ENCODE assay signal across 27 mouse cellular contexts in the genomic region with DNA sequence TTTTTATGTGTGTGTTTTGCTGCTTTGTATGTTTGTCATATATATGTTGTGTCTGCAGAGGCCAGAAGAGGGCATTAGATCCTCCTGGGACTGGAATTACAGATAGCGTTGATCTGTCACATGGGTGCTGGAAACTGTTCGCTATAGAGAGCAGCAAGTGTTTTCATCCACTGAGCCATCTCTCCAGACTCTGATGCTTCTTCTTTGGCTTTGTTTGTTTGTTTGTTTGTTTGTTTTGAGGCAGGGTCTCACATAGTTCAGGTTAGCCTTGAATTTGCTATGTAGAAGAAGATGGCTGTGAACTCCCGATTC. TPM values are rescaled to one million over a fixed set of nuclear protein-coding genes. Genes with fewer than 3 reads are reported as not detected.
DNase-seq lines count a peak whose midpoint lies in the region; ATAC-seq and TF ChIP-seq lines count a peak whose summit lies in the region.
"Had no signal": no experiment of that assay in that cellular context is flagged by ENCODE, and none has a peak within 500 bp of the region (broad histone marks: within the 10 kb centered on the region; RNA-seq: fewer than 3 reads in every experiment).

No protein-coding gene starts in this region.

- no peak overlapping the region for H3K4me2 ChIP-seq in kidney, embryonic 15.5 days
- H3K4me2 ChIP-seq in intestine, embryonic 16.5 days (ENCODE audit: low read depth, low read length): no peak overlapping the region
- H3K4me2 ChIP-seq: forebrain, embryonic 13.5 days; hindbrain, embryonic 12.5 days; hindbrain, embryonic 15.5 days had no signal

- ATAC-seq in kidney, embryonic 15.5 days (replicated peaks; ENCODE audit: low FRiP score): peak; percentile 37; the same call in 1 of the 2 replicates
- ATAC-seq in intestine, embryonic 16.5 days: peak; percentile 50
- ATAC-seq: forebrain, embryonic 13.5 days; forebrain, embryonic 16.5 days had no signal

- H3K4me1 ChIP-seq in kidney, embryonic 15.5 days: peaks cover 3% of the 10 kb centered on the region; the same call in 1 of the 2 replicates
- peaks cover 5% of the 10 kb centered on the region; the same call in 1 of the 2 replicates for H3K4me1 ChIP-seq in intestine, embryonic 16.5 days (ENCODE audit: control insufficient read depth, insufficient read depth, low read length)
- H3K4me1 ChIP-seq: forebrain, embryonic 10.5 days; forebrain, embryonic 13.5 days; heart, embryonic 10.5 days; hindbrain, embryonic 12.5 days; hindbrain, embryonic 15.5 days had no signal

- H3K27ac ChIP-seq in kidney, embryonic 15.5 days: peak overlapping the region; percentile 66
- no peak overlapping the region for H3K27ac ChIP-seq in layer of hippocampus, adult 2 months
- H3K27ac ChIP-seq in intestine, embryonic 16.5 days (ENCODE audit: low read length): no peak overlapping the region
- H3K27ac ChIP-seq: forebrain, embryonic 10.5 days; forebrain, embryonic 13.5 days; heart, adult 2 months; heart, embryonic 10.5 days; hindbrain, embryonic 12.5 days; hindbrain, embryonic 15.5 days had no signal

- H3K27me3 ChIP-seq in kidney, embryonic 15.5 days: no peaks in the 10 kb centered on the region
- H3K27me3 ChIP-seq in intestine, embryonic 16.5 days (replicated peaks; ENCODE audit: control insufficient read depth, insufficient read depth, low read length): no peaks in the 10 kb centered on the region
- H3K27me3 ChIP-seq: forebrain, embryonic 13.5 days; hindbrain, embryonic 12.5 days; hindbrain, embryonic 15.5 days had no signal

- no peaks in the 10 kb centered on the region for H3K36me3 ChIP-seq in kidney, embryonic 15.5 days
- no peaks in the 10 kb centered on the region for H3K36me3 ChIP-seq in intestine, embryonic 16.5 days (ENCODE audit: control insufficient read depth, insufficient read depth, low read length)
- H3K36me3 ChIP-seq: forebrain, embryonic 10.5 days; G1E; heart, embryonic 10.5 days; hindbrain, embryonic 12.5 days; hindbrain, embryonic 15.5 days had no signal

- H3K9ac ChIP-seq in kidney, embryonic 15.5 days: no peak overlapping the region
- no peak overlapping the region for H3K9ac ChIP-seq in intestine, embryonic 16.5 days (ENCODE audit: low read depth, low read length)
- H3K9ac ChIP-seq: forebrain, embryonic 13.5 days; hindbrain, embryonic 12.5 days; hindbrain, embryonic 15.5 days had no signal

- 77% methylated on average over 3 of the region's 3 CpGs for WGBS in kidney, embryonic 15.5 days
- WGBS in intestine, embryonic 16.5 days: 82% methylated on average over 3 of the region's 3 CpGs

- no peaks in the 10 kb centered on the region for H3K9me3 ChIP-seq in kidney, embryonic 15.5 days (replicated peaks)
- no peaks in the 10 kb centered on the region for H3K9me3 ChIP-seq in intestine, embryonic 16.5 days (ENCODE audit: control insufficient read depth, low read length)
- H3K9me3 ChIP-seq: forebrain, embryonic 10.5 days; forebrain, embryonic 13.5 days; G1E; heart, embryonic 10.5 days; hindbrain, embryonic 12.5 days; hindbrain, embryonic 15.5 days had no signal

- TF ChIP-seq CTCF in layer of hippocampus, adult 2 months (conservative IDR thresholded peaks at IDR 0.05): peak; percentile 38

- DNase-seq in kidney, adult 11 months: no peak
- DNase-seq in layer of hippocampus, adult 2 months (ENCODE audit: low spot score in 2 of 2): no peak
- DNase-seq in layer of hippocampus, adult 11-12 months (ENCODE audit: low spot score): no peak
- peak; percentile 16 for DNase-seq in ES-CJ7 (ENCODE audit: low read depth, low spot score)
- DNase-seq in embryo, embryonic 10 days (ENCODE audit: low spot score): no peak
- no peak for DNase-seq in adrenal gland, postnatal 36 days
- DNase-seq: adrenal gland, adult 2 months; adrenal gland, postnatal 14 days; cerebellum, adult 11-12 months; cerebellum, adult 8-10 months; cerebellum, postnatal 10 days; cerebellum, postnatal 36 days; gastrocnemius, postnatal 10 days; gastrocnemius, postnatal 36 days; heart, adult 2 months had no signal

- no peak overlapping the region for H3K4me3 ChIP-seq in kidney, embryonic 15.5 days (replicated peaks)
- no peak overlapping the region for H3K4me3 ChIP-seq in layer of hippocampus, adult 2 months
- no peak overlapping the region for H3K4me3 ChIP-seq in intestine, embryonic 16.5 days (ENCODE audit: low read length)
- H3K4me3 ChIP-seq: forebrain, embryonic 10.5 days; forebrain, embryonic 13.5 days; heart, adult 2 months; heart, embryonic 10.5 days; hindbrain, embryonic 12.5 days; hindbrain, embryonic 15.5 days had no signal

RNA-seq across cellular contexts. Expression of a gene that starts 6.9 kb away (rescaled TPM):
- 15.1 and 17.4 TPM in 2 replicates for polyA plus RNA-seq in kidney, embryonic 15.5 days (2015; fragmentation: Nextera tagmentation; extraction: Ambion mirVana)
- total RNA-seq in layer of hippocampus, adult 2 months (2021): 10 to 100 TPM; 56.5 to 67.1 TPM
- 15.8 and 17.1 TPM in 2 replicates for polyA plus RNA-seq in intestine, embryonic 16.5 days (2015; fragmentation: Nextera tagmentation; extraction: Ambion mirVana)
- total RNA-seq in adrenal gland, postnatal 36 days (2021): 10 to 100 TPM; 44.4 to 49.0 TPM

RNA-seq across cellular contexts. Expression of a gene that starts 28.7 kb away (rescaled TPM):
- 40.0 and 45.1 TPM in 2 replicates for polyA plus RNA-seq in kidney, embryonic 15.5 days (2015; fragmentation: Nextera tagmentation; extraction: Ambion mirVana)
- total RNA-seq in layer of hippocampus, adult 2 months (2021): 10 to 100 TPM; 11.6 to 17.8 TPM
- 0.45 and 0.98 TPM in 2 replicates for polyA plus RNA-seq in intestine, embryonic 16.5 days (2015; fragmentation: Nextera tagmentation; extraction: Ambion mirVana)
- under 1 TPM; 0.17 to 0.40 TPM for total RNA-seq in adrenal gland, postnatal 36 days (2021)
- total RNA-seq: granulocyte monocyte progenitor cell, adult 5-6 weeks; heart, adult 2 months; heart, postnatal 25 days; hematopoietic stem cell, adult 5-6 weeks had no signal
- polyA plus RNA-seq: adrenal gland, adult 2 months; G1E had no signal

Comparison
In these comparisons a context has a peak if more than half of its experiments do, and no peak if none do; other contexts are left out.
1. RNA of a gene that starts 28.7 kb away (total RNA-seq): 11.6 to 17.8 TPM in layer of hippocampus, adult 2 months; 0.17 to 0.40 TPM in adrenal gland, postnatal 36 days; every median in the first group is over 4 times any median in the second.